Mouse (Mus musculus): ENCODE measurements around the gene Sox6.
A peak's percentile ranks its signal among the peaks of the same experiment; 100 is the strongest.
"Not testable (repeated sequence)": the region's sequence is repeated elsewhere in the genome, so short reads cannot be mapped to it uniquely, and the experiment has no call there.

Gene Sox6

DNA sequence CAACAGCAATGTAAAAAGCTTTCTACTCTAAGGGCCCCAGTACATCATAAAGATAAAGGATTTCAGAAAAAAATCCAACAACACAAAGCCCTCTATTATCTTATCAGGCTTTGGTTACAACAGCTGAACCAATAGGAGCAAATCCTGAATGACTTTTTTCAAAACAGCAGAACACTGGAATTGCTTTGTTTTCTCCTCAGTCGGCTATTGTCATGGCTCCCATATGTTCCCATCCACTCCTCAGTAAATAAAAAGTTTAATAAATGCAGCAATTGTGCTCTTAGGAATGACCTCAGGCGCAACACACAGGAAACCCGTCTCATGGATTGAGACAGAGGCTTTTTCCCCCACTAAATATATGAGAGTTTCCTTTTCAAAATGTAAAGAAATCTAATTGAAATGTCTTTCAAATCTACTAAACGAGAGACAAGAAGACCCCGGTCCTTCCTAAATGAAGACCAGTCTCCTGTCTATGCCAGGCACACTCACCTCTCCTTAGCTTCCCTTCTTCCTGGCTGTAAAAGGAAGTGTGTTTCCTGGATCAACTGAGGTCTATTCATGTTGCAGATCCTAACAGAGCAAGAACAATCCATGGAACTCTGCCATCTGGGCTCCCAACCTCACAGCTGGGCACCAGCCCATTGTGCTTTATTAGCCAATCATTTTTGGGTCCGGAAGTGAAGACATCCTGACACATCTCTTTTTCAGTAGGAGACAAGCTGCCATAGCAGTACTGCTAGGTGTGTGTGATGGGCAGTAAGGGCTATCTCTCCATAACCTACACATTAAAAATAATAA is 369.2 kb downstream of the Sox6 start:
- no peak for DNase-seq (ENCODE audit: extremely low spot score, low read depth, low spot score)

DNA sequence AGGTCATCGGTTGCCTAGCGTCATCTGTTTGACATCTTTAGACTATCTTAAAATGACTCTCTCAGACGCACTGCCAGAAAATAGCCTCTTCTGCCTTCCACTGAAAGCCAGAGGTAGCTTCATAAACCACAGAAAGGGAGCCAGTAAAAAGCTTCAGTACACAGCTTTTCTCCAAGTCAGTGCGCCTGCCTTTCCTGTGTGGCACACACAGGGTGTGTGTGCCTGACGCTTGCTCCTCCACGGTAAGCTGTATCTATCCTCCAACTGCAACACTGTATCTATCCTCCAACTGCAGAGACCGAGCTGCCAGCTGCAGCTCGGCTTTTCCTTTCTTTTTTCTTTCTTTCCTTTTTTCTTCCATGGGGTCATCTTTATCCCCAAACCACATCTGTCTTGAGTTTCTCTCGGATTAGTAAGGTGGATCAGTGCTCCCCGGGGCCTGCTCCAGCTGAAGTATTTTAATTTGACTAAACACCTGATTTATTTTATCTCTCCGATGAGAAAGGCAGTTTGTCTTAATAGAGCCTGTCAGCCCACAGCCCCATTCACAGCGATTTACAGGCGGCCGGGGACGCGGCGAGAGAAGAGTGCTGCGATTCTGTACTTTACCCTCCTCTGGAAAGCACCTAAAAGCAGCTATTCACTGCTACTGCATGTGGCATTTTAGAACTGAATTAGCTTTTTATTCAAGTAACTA is 371.8 kb downstream of the Sox6 start:
- DNase-seq (ENCODE audit: extremely low spot score, low read depth, low spot score), result no peak

DNA sequence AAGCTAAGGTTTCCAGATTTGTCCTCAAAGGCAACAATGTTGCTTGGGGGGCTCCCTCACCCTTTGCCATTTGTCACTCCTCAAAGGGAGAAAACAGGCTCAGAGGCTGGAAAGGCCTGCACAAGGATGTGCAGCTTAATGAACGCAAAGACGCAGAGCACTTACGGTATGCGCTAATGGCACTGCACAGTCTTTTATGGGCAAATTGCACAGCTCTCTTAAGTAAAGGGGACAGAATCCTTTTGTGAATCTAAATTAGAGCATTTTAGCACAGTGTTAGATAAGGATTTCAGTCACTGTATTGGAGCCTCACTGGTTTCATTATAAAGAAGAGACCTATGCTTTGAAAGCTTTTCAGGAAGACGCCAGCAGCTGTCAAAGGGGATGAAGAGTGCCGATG is 375.2 kb downstream of the Sox6 start:
- DNase-seq (ENCODE audit: extremely low spot score, low read depth, low spot score), result no peak

GRCm38 (mm10) chr7:115662121-115662520 is 376.5 kb downstream of the Sox6 start:
- no peak for DNase-seq (ENCODE audit: extremely low spot score, low read depth, low spot score)

- peak; percentile 42 for DNase-seq (ENCODE audit: extremely low spot score, low read depth, low spot score)
These were observed 391.9 kb downstream of the Sox6 start for GRCm38 (mm10) chr7:115646696-115647095.

GRCm38 (mm10) chr7:115645971-115646447 is 392.6 kb downstream of the Sox6 start:
- DNase-seq (ENCODE audit: extremely low spot score, low read depth, low spot score), result no peak

DNA sequence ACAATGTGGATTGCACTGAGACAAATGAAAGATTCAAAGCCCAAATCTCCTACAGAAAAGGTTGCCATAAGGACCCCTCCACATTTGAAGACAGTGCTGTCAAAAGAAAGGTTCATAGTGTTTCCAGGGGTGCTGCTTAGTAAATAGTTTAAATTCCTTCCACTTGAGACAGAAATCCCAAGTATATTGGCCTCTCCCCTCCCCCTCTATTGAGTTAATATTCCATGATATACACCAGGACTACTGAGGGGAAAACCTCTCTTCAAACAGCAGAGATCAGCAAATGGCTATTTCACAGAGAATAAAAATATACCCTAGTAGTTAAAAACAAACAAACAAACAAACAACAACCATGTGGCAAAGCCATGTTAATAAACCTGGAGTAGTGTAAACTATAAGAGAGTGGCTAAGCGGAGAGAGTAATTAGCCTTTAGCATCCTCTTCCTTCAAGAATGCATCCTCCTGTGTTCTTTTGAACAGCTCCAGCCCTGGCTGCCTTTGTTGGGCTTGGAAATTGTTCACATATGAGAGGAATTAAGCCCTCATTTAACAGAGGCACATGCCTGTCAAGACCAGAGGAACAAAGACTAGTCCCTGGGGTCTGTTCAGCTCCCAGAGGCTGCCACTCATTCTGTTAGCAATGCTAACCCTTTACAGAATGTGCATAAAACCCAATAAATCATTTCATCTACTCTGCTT is 393.2 kb downstream of the Sox6 start:
- peak; percentile 82 for DNase-seq (ENCODE audit: extremely low spot score, low read depth, low spot score)

- DNase-seq (ENCODE audit: extremely low spot score, low read depth, low spot score), result no peak
These were observed 407.9 kb downstream of the Sox6 start for GRCm38 (mm10) chr7:115630691-115631090.

GRCm38 (mm10) chr7:115630287-115630686 is 408.3 kb downstream of the Sox6 start:
- no peak for DNase-seq (ENCODE audit: extremely low spot score, low read depth, low spot score)

DNA sequence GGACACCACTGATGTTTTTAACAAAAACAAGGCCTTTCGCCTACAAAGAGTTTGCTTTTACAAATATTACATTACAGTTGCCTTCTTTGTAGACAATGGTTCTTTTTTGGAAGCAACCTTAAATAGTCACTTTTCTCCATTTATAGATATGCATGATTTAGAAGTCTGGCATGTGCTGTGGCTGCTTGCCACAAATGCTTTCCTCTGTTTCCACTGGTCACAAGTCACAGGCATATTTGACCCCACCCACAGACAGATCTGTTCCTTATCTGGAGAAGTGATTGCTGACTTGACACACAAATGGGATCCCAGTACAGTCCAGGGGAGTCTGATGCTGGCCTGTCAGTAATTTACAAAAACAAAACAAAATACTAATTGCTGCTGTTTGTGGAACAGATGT is 409.8 kb downstream of the Sox6 start:
- no peak for DNase-seq (ENCODE audit: extremely low spot score, low read depth, low spot score)

DNA sequence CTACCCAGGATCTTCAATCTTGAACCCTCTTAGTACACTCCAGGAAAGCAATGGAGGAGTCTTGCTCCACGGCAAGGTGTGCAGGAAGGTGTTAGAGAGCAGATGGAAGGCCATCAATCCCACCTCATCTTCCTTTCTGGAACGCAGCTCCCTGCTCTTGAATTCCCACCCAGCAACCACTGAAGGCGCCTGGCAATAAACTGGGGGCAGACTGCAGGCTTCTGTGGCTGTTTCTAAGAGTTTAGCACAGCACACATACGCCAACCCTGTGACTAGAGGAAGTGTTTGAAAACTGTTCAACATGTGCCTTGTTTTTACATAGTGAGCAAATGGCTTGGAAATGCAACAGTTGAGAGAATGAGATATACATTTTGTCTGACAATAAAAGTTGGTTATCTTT is 412.6 kb downstream of the Sox6 start:
- DNase-seq (ENCODE audit: extremely low spot score, low read depth, low spot score), result no peak

GRCm38 (mm10) chr7:115624907-115625552 is 413.6 kb downstream of the Sox6 start:
- peak; percentile 24 for DNase-seq (ENCODE audit: extremely low spot score, low read depth, low spot score)

GRCm38 (mm10) chr7:115624451-115624850 is 414.1 kb downstream of the Sox6 start:
- DNase-seq (ENCODE audit: extremely low spot score, low read depth, low spot score), result peak; percentile 31

GRCm38 (mm10) chr7:115615697-115616237 is 422.8 kb downstream of the Sox6 start:
- DNase-seq (ENCODE audit: extremely low spot score, low read depth, low spot score), result no peak

DNA sequence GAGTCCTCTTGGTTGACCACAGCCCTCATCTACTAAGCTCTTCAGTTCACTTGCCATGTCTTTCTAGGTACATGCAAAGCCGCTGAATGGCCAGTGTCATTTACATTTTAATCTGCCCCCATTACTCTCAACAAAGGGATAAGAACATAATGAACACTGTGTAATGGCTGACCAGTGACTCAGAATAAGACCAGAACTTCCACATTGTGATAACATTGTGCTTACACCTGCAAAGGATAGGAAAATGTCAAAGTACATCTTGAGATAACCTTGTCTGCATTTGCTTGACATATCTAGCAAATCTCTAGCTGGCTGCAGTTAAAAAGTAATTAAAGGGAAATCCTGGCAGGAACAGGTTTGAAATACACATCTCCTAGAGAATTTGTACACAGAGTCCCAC is 431.1 kb downstream of the Sox6 start:
- DNase-seq (ENCODE audit: extremely low spot score, low read depth, low spot score), result no peak

GRCm38 (mm10) chr7:115606125-115606524 is 432.5 kb downstream of the Sox6 start:
- not testable (repeated sequence) for DNase-seq (ENCODE audit: extremely low spot score, low read depth, low spot score)

DNA sequence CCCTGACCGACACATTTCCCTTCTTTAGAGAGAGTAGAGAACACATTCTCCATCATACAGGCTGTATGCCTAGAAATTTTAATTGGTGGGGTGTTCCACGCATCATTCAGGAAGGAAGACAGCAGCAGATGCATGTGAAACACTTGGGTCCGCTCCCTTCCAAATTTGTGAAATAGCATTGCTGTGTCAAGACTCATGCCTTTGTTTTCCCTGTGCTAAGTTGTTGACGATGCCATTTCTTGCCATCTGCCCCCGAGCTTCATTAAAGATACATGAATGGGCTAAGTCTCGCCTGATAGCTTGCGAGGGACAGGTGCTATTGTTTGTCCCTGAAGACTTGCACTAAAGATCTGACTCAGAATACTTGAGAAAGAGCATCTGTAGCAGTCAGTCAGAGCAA is 433.7 kb downstream of the Sox6 start:
- no peak for DNase-seq (ENCODE audit: extremely low spot score, low read depth, low spot score)

GRCm38 (mm10) chr7:115597376-115597775 is 441.2 kb downstream of the Sox6 start:
- DNase-seq (ENCODE audit: extremely low spot score, low read depth, low spot score), result no peak

- DNase-seq (ENCODE audit: extremely low spot score, low read depth, low spot score), result no peak
These were observed 458.1 kb downstream of the Sox6 start for GRCm38 (mm10) chr7:115580461-115580860.

- DNase-seq (ENCODE audit: extremely low spot score, low read depth, low spot score), result no peak
These were observed 458.8 kb downstream of the Sox6 start for GRCm38 (mm10) chr7:115579826-115580225.

DNA sequence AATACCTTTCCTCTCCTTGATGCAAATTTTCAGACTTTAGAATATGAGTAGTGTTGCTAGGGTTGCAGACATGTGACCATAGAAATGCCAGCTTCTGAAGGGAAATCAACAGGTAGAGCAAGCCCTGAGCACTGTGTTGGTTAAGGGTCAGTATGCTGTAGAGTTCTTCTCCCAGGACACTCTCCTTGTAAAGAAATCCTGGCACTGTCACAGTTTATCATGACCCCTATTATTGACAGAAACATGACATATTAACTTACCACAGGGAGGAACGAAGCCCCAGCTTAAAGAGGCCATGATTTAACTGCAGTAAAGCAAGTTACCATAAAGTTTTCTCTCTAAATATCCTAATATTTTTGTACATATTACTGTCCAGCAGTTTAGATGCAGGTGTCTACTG is 462.2 kb downstream of the Sox6 start:
- no peak for DNase-seq (ENCODE audit: extremely low spot score, low read depth, low spot score)

All from hindlimb bud, embryonic 11.5 days (tissue).